Mouse (Mus musculus) heart, embryonic 11.5 days (tissue): Measurements from ENCODE around the gene Kptn. TPM values are rescaled to one million over a fixed set of nuclear protein-coding genes. Genes with fewer than 3 reads are reported as not detected.
A peak's percentile ranks its signal among the peaks of the same experiment; 100 is the strongest.

Experiments
- ATAC-seq: fragments of 200-750 bp; cut with Nextera tagmentation; replicated peaks from 2 replicates; pipeline ENCODE4 v1.8.0; 2017; ENCODE audit warnings: moderate library complexity; ENCODE audit not compliant: insufficient number of reproducible peaks, low FRiP score, low TSS enrichment
- H3K27ac ChIP-seq: fragments of 300-500 bp; sonication (generic); 2 replicates; pipeline ENCODE4 v1.5.1; 2014; ENCODE audit warnings: mild to moderate bottlenecking, low read depth, low read length
- H3K27me3 ChIP-seq: fragments of 300-500 bp; sonication (generic); 2 replicates; pipeline ENCODE4 v1.6.1; 2014; ENCODE audit warnings: mild to moderate bottlenecking, low read length, mixed read lengths; ENCODE audit not compliant: control insufficient read depth, insufficient read depth
- H3K36me3 ChIP-seq: fragments of 300-500 bp; sonication (generic); 2 replicates; pipeline ENCODE4 v1.6.1; 2014; ENCODE audit warnings: mild to moderate bottlenecking, low read length, moderate library complexity, mixed read lengths; ENCODE audit not compliant: control insufficient read depth, insufficient read depth
- H3K4me1 ChIP-seq: fragments of 300-500 bp; sonication (generic); 2 replicates; pipeline ENCODE4 v1.6.1; 2014; ENCODE audit warnings: low read length; ENCODE audit not compliant: control insufficient read depth, insufficient read depth
- H3K4me2 ChIP-seq: fragments of 300-500 bp; sonication (generic); 2 replicates; pipeline ENCODE4 v1.6.1; 2014; ENCODE audit warnings: mild to moderate bottlenecking, moderate library complexity
- H3K4me3 ChIP-seq: fragments of 300-500 bp; sonication (generic); 2 replicates; pipeline ENCODE4 v1.5.1; 2014; ENCODE audit warnings: low read depth, low read length
- H3K9ac ChIP-seq: fragments of 300-500 bp; sonication (generic); 2 replicates; pipeline ENCODE4 v1.6.1; 2014; ENCODE audit warnings: mild to moderate bottlenecking, low read depth, low read length, moderate library complexity
- H3K9me3 ChIP-seq: fragments of 300-500 bp; sonication (generic); replicated peaks from 2 replicates; pipeline ENCODE4 v1.6.1; 2016; ENCODE audit warnings: low read length; ENCODE audit not compliant: control insufficient read depth
- WGBS: fragments of 180-500 bp; shearing (Covaris S2); extraction: QIAGEN DNeasy Blood & Tissue Kit; methylation state at CpG from one replicate; pipeline ENCODE4 v1.1.7; 2014; ENCODE audit not compliant: insufficient replicate concordance; 5-methylcytosine and 5-hydroxymethylcytosine counted together
- polyA plus RNA-seq: library from polyadenylated mRNA; unstranded; fragments of >200 nt; fragmentation: Nextera tagmentation; extraction: Ambion mirVana; gene quantifications from 2 replicates; pipeline ENCODE4 v1.2.1, GENCODE M21; 2014

Gene Kptn
- polyA plus RNA-seq, 1 experiment from 2014 or later: 26.4 TPM

DNA sequence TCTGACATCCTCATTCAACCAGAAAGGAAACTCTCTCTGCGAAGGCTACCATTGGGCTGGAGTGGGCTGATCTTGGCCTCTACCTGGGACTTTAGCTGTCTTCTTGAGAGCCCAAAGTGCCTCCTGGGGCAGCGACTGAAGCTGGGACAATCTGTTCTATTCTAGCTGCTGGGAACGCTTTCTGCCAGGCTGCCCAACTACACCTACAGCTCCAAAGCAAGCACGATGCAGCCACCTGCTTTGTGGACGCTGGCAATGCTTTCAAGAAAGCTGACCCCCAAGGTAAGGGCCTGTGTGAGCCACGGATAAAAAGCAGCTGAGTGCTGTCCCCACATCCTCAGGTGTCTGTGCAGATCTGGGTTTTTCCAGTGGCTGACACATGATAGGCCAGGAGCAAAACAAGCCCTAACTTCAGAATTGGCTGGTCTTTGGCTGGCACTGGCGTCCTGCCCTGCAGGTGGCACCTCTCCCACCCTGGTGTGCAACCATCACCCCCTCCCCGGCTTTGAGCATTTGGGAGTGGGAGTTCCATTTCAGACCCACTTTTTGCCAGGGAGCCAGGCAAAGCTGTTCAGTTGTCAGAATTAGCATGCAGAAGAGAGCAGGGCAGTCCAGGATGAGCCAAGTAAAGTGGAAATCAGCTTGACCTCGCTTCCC lies 10.7 kb upstream of the Kptn start:
- Histone ChIP-seq H3K9ac (no peak overlapping the region), H3K4me2 (no peak overlapping the region), H3K36me3 (peaks cover 26% of the 10 kb centered on the region), H3K9me3 (no peaks in the 10 kb centered on the region), H3K27ac (no peak overlapping the region), H3K27me3 (no peaks in the 10 kb centered on the region), H3K4me3 (no peak overlapping the region), H3K4me1 (no peaks in the 10 kb centered on the region)
- WGBS: 86% methylated on average over 9 of the region's 9 CpGs
- ATAC-seq: no peak

DNA sequence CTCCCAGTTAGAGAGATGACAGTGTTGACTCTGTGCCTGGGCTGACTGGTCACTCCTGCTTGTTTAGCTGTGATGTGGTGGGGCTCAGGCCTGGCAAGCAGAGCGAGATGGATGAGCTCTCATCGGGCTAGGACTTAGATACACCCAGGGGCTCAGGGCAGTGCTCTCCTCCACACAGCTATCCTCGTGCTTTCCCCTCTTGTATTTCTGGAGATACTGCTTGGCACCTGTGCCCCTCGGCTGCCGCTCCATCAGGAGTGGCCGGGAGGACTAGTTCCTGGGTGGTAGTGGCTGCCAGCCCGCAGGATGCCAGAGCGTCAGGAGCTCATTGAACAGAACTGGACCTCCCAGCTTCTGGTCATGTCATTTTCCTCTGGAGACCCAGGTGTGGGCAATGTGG lies 9.5 kb upstream of the Kptn start:
- no peak overlapping the region for H3K9ac ChIP-seq

DNA sequence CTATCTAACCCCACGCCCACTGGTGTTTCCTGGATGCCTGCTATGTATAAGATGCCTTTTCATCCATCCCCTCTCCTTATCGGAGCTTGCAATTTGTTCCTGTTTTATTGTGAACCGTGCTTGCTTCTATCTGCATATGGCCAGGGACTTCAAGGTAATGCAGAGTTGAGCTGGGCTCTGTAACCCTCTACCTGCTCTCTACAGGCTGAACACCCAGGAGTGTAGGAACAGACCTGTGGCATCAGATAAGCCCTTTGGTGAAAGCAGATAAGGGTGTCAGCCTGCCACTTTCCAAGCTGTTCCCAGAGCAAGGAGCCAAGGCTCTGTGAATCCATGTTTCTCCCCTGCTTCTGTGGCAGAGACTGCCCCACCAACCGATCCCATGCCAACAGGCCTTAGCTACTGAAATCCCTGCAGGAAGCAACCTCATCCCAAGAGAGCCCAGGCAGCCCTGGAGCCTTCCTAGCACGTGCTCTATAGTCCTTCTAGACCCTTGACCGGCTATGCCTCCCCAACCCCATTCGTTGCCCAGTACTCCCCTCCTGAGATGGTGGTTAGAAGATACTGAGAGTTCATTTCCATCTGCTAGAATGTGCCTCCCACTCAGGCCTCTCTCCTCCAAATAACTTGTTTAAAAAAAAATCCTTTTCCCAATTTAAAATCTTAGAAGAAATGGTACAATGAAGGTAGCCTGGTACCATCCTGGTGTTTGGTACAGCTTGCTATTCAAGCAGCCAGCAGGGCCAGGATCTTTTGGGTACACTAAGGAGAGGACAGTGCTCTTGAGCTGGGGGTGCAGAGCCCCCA lies 8.2 kb upstream of the Kptn start:
- Histone ChIP-seq H3K9ac (no peak overlapping the region), H3K4me1 (no peaks in the 10 kb centered on the region), H3K4me2 (no peak overlapping the region), H3K9me3 (no peaks in the 10 kb centered on the region), H3K4me3 (no peak overlapping the region), H3K36me3 (peaks cover 45% of the 10 kb centered on the region), H3K27ac (no peak overlapping the region), H3K27me3 (no peaks in the 10 kb centered on the region)
- WGBS: 87% methylated on average over 7 of the region's 7 CpGs
- ATAC-seq: no peak

More for the DNA sequence above, 9.5 kb upstream of the Kptn start:
- no peaks in the 10 kb centered on the region for H3K9me3 ChIP-seq
- H3K27me3 ChIP-seq: no peaks in the 10 kb centered on the region
- no peak overlapping the region for H3K4me3 ChIP-seq
- H3K4me2 ChIP-seq: no peak overlapping the region
- no peak overlapping the region for H3K27ac ChIP-seq
- H3K4me1 ChIP-seq: no peaks in the 10 kb centered on the region
- 95% methylated on average over 8 of the region's 8 CpGs for WGBS
- peaks cover 35% of the 10 kb centered on the region for H3K36me3 ChIP-seq
- no peak for ATAC-seq

DNA sequence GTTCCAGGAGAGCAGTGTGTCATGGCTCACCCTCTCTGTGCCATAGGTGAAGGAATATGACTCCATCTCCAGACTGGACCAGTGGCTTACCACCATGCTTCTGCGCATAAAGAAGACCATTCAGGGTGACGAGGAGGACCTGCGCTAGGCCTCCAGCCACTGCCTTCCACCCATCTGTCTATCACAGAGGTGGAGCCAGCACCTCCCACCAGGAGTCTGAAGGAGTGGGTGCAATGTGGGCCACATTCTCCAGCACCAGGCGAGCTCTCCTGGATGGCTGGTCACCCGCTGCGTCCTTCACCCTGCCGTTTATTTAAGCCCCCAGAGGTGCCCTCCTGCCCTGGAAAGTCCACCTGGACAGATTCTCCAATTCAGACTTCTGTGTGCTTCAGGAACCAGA lies 3.3 kb upstream of the Kptn start:
- Histone ChIP-seq H3K36me3 (peaks cover 30% of the 10 kb centered on the region), H3K4me2 (no peak overlapping the region), H3K9ac (no peak overlapping the region), H3K4me3 (no peak overlapping the region), H3K27me3 (no peaks in the 10 kb centered on the region), H3K4me1 (peaks cover 4% of the 10 kb centered on the region; the same call in 1 of the 2 replicates), H3K27ac (no peak overlapping the region), H3K9me3 (no peaks in the 10 kb centered on the region)
- 95% methylated on average over 7 of the region's 7 CpGs for WGBS
- no peak for ATAC-seq

DNA sequence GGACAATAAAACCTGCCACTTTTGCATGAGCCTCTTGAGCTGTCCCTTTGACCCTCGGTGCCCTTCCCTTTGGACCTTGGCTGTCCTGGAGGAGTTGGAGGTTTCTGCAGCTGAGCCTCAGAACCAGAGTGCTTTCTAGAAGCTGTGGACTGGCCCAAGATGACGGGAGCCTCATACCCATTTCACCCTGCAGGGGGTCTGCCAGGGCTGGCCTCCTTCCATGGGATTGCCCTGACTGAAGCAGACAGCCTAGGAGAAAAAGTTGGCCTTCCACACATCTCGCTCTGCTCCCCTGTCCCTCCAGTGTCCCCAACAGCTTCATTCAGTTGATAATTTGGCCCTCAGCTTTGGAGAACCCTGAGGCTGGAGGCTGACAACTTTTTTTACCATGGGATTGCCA lies 2.6 kb upstream of the Kptn start:
- H3K4me3 ChIP-seq: no peak overlapping the region
- H3K4me1 ChIP-seq: peaks cover 4% of the 10 kb centered on the region; the same call in 1 of the 2 replicates
- H3K36me3 ChIP-seq: peaks cover 30% of the 10 kb centered on the region
- no peak for ATAC-seq
- WGBS: 84% methylated on average over 3 of the region's 3 CpGs
- no peak overlapping the region for H3K27ac ChIP-seq
- no peak overlapping the region for H3K9ac ChIP-seq
- H3K9me3 ChIP-seq: no peaks in the 10 kb centered on the region
- no peak overlapping the region for H3K4me2 ChIP-seq
- no peaks in the 10 kb centered on the region for H3K27me3 ChIP-seq

DNA sequence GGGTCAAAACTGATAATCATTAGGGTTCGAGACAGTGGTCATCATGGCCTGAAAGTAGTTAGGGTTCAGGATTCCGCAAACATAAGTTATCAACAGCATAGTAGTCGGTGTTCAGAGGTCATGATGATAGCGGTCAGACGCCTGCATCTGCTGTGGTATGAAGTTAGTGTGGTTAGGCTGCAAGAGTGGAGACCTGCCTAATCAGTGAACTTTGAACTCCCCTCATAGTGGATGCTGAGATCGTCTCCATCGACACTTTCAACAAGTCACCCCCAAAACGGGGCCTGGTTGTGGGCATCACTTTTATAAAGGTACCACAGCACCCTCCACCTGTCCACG lies 536 bp downstream of the Kptn start:
- H3K9me3 ChIP-seq: no peaks in the 10 kb centered on the region
- H3K27me3 ChIP-seq: no peaks in the 10 kb centered on the region
- H3K4me2 ChIP-seq: peak overlapping the region; percentile 79
- H3K4me3 ChIP-seq: peak overlapping the region; percentile 76
- WGBS: 47% methylated on average over 9 of the region's 9 CpGs
- no peak overlapping the region for H3K27ac ChIP-seq
- peaks cover 14% of the 10 kb centered on the region; the same call in 1 of the 2 replicates for H3K36me3 ChIP-seq
- ATAC-seq: peak; percentile 7; the same call in 1 of the 2 replicates
- H3K4me1 ChIP-seq: peaks cover 4% of the 10 kb centered on the region; the same call in 1 of the 2 replicates
- H3K9ac ChIP-seq: peak overlapping the region; percentile 86

DNA sequence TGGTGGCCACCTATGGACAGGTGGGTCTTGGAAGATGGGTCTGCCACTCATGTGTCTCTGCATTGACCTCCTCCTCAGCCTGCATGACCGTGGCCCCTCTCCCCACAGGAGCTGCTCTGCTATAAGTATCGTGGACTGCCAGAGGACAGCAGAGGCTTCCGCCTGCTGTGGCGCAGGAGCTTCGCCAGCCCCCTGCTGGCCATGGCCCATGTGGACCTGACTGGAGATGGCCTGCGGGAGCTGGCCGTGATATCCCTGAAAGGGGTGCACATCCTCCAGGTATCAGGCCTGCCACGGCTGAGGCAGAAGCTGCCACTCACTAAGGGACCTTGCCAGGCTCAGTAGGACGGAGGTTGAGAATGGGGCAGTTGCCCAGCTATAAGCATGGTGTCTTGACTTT lies 6.1 kb downstream of the Kptn start:
- Histone ChIP-seq H3K4me3 (no peak overlapping the region), H3K27me3 (peaks cover 6% of the 10 kb centered on the region), H3K36me3 (0 out of 2 replicates have a peak, but pooled peaks cover 7% of the 10 kb centered on the region), H3K4me2 (no peak overlapping the region), H3K27ac (no peak overlapping the region), H3K9me3 (no peaks in the 10 kb centered on the region), H3K9ac (no peak overlapping the region), H3K4me1 (peaks cover 15% of the 10 kb centered on the region; the same call in 1 of the 2 replicates)
- 74% methylated on average over 9 of the region's 9 CpGs for WGBS
- no peak for ATAC-seq

DNA sequence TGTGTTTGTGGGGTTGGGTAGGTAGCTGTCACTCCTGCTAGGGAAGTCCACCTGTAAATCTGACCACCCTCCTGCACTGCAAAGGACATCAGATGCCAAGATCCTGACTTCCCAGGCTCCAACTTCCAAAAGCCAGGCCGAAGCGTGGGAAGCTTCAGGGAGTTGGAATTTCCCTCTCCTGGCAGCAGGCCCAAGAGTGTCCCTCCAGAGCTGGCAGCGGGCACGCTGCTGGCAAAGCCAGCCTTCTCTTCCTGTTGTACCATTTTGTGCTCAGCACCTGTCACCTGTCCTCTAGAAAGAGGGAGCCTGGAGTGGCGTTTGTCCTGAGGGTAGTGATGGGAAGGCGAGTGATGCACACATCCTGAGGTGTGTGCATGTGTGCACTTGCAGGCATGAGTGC lies 8.6 kb downstream of the Kptn start:
- ATAC-seq: no peak
- 80% methylated on average over 6 of the region's 6 CpGs for WGBS

More for the DNA sequence above, 8.6 kb downstream of the Kptn start:
- no peaks in the 10 kb centered on the region for H3K9me3 ChIP-seq
- H3K36me3 ChIP-seq: 0 out of 2 replicates have a peak, but pooled peaks cover 7% of the 10 kb centered on the region
- no peak overlapping the region for H3K4me2 ChIP-seq
- no peak overlapping the region for H3K27ac ChIP-seq
- H3K4me3 ChIP-seq: no peak overlapping the region
- H3K27me3 ChIP-seq: peaks cover 8% of the 10 kb centered on the region
- peaks cover 19% of the 10 kb centered on the region; the same call in 1 of the 2 replicates for H3K4me1 ChIP-seq
- no peak overlapping the region for H3K9ac ChIP-seq
